Mouse (Mus musculus) testis, adult 2 months (tissue): ENCODE measurements at regions not wholly inside any gene's neighbourhood (a gene's known extent, or its start where the extent isn't known, plus 50 kb on each side); places are given as distances from the start of the nearest gene placed in this dataset.

ENCODE experiments used
- CTCF ChIP-seq: fragments of 200-500 bp; IDR thresholded peaks from 2 replicates; pipeline ENCODE4 v1.5.1; 2012; ENCODE audit warnings: low read depth, mild to moderate bottlenecking, inconsistent platforms, low read length, moderate library complexity; ENCODE audit not compliant: control insufficient read depth, insufficient read depth, insufficient replicate concordance
- POLR2A ChIP-seq: fragments of 200-500 bp; IDR thresholded peaks from 2 replicates; pipeline ENCODE4 v1.6.1; 2012; ENCODE audit warnings: low read depth, mild to moderate bottlenecking, inconsistent platforms, low read length, moderate library complexity; ENCODE audit not compliant: control insufficient read depth

- TF ChIP-seq POLR2A (no peak), CTCF (no peak)
Observed at GRCm38 (mm10) chr15:88319527-88319926, 280.6 kb upstream of the Zdhhc25 start.
